Mouse (Mus musculus) gastrocnemius, adult 2 months (tissue): ENCODE measurements around the gene Kcnip1. TPM values are rescaled to one million over a fixed set of nuclear protein-coding genes. Genes with fewer than 3 reads are reported as not detected.

ENCODE experiments used
- DNase-seq: peaks from one replicate; pipeline ENCODE4 v3.0.0; 2022
- H3K27ac ChIP-seq: fragments of 200-600 bp; 2 replicates; pipeline ENCODE4 v1.8.1; 2022; ENCODE audit warnings: mild to moderate bottlenecking
- H3K4me3 ChIP-seq: fragments of 200-600 bp; 2 replicates; pipeline ENCODE4 v1.8.1; 2022; ENCODE audit warnings: mild to moderate bottlenecking, moderate library complexity
- CTCF ChIP-seq: fragments of 200-600 bp; IDR thresholded peaks from 2 replicates; pipeline ENCODE4 v1.8.1; 2022; ENCODE audit warnings: antibody characterized with exemption, mild to moderate bottlenecking, moderate library complexity
- intact Hi-C: fragments of 180-260 bp; cut with DNase I; formaldehyde crosslinking; loops from one replicate; pipeline ENCODE4 v1.15.1; 2025
- total RNA-seq, 2 experiments: library from RNA; stranded (reverse); gene quantifications; 2 replicates each; pipeline ENCODE4 v1.2.3; 2021

The Kcnip1 gene
- total RNA-seq, 2 experiments from 2014 or later: not detected

DNA sequence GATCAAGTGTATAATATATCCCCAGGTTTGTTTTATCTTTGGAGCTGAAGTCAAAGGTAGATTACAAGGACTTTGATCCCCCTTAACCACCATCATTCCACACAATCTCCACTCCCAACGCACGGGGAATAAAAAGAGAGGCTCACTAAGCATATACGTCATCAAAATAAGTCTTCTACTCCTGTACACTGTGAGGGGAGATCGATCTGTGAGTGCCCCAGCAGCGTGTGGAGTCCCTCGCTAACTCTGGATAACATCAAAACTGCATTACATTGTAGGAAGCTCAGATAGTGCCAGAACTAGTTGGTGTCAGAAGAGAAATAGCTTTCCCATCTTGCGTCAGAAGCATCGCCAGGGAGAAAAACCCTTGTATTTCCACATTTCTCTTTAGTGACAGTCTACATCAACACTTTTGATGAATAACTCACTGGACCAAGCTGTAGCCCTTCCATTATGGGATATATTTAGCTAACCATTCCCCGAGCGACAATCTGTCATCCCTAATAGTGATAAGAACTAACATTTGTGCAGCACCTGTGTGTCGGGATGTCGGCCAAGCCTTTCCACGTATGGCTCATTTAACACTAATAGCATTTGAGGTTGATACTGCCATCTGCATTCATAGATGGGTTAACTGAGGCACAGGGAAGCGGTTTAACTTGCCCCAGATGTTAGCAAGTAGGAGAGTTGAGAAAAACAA is 18.5 kb downstream of the Kcnip1 start:
- H3K4me3 ChIP-seq: no peak overlapping the region
- TF ChIP-seq CTCF: no peak

DNA sequence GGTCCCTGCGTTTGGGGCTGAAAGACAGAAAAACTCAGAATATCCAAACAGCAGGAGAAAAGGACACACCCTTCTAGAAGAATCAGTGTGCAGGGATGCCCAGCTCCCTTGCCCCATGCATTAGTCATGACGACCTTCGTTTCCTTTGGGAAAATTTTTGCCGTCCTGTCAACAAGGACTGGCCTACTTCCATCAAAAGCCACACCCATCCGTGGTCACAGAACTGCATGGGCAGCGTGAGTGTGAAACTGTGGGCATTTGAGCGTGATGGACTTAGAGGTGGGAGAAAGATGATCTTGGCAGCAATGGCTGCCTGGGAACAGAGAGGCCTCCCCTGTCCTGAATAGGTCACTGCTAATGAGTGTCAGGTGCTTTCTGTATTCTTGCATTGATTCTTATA is 20.8 kb downstream of the Kcnip1 start:
- DNase-seq: no peak
- no peak overlapping the region for H3K4me3 ChIP-seq
- TF ChIP-seq CTCF: no peak
- no peak overlapping the region for H3K27ac ChIP-seq
- intact Hi-C loops: no loop called here

More for the DNA sequence above, 18.5 kb downstream of the Kcnip1 start:
- no peak for DNase-seq
- intact Hi-C loops: no loop called here
- no peak overlapping the region for H3K27ac ChIP-seq

DNA sequence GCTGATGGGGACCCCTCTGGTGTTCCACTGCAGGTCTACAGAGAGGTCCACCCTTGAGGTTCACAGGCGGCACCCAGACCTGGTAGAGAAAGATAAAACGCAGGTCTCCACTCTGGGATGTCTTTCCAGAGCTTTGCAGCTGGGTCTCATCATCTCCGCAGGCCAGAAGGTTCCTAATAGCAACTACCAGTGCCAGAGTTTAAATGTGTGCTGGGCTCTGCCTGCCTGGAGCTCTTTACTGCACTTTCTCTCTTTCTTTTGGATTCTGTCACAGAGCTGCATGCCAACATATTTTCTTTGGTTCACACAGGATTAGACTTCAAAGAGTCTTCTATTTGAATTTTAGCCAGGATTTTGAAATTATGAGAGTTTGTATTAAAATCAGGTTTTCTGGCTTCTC is 23.8 kb downstream of the Kcnip1 start:
- no peak for DNase-seq
- Histone ChIP-seq H3K27ac (no peak overlapping the region), H3K4me3 (no peak overlapping the region)
- TF ChIP-seq CTCF: no peak
- intact Hi-C loops: no loop called here

DNA sequence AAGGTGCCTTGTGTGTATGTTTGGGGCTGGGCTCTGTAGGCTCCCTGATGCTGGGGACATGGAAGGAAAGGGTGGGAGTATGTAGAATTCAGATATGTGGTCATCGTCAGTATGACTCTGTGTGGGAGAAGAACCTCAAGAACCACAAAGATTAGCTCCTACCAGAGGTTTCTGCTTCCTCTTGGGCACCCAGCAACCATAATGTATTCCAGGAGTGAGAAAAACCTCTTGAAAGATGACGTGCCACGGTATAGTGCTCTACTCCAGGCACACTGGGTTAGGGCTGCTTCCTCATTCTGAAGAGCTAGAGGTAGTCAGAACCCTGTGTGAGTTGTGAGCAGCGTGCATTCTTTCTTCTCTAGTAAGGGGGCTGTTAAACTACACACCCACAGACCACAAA is 25.2 kb downstream of the Kcnip1 start:
- intact Hi-C loops: no loop called here

DNA sequence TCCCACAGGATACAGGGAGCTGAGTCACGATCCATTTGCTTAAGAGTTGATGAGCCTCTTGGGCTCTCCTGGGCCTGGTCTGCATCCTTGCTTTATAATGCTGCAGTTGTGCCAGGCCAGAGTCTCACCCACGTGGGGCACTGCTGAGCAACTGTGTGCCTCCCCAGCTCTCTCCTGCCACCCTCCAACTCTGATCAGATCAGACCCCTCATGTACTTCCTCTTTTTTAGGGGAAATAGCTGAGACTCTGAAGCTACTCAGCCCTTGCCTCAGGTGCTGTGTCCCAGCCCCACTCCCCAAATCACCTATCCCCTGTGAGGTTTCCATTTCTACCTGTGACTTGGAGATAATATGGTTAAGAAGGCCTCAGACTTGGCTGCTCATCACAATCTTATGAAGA is 27.6 kb downstream of the Kcnip1 start:
- TF ChIP-seq CTCF: no peak
- Histone ChIP-seq H3K27ac (no peak overlapping the region), H3K4me3 (no peak overlapping the region)
- intact Hi-C loops: no loop called here
- no peak for DNase-seq

More for the DNA sequence above, 25.2 kb downstream of the Kcnip1 start:
- TF ChIP-seq CTCF: no peak
- H3K4me3 ChIP-seq: no peak overlapping the region
- DNase-seq: no peak
- H3K27ac ChIP-seq: no peak overlapping the region

DNA sequence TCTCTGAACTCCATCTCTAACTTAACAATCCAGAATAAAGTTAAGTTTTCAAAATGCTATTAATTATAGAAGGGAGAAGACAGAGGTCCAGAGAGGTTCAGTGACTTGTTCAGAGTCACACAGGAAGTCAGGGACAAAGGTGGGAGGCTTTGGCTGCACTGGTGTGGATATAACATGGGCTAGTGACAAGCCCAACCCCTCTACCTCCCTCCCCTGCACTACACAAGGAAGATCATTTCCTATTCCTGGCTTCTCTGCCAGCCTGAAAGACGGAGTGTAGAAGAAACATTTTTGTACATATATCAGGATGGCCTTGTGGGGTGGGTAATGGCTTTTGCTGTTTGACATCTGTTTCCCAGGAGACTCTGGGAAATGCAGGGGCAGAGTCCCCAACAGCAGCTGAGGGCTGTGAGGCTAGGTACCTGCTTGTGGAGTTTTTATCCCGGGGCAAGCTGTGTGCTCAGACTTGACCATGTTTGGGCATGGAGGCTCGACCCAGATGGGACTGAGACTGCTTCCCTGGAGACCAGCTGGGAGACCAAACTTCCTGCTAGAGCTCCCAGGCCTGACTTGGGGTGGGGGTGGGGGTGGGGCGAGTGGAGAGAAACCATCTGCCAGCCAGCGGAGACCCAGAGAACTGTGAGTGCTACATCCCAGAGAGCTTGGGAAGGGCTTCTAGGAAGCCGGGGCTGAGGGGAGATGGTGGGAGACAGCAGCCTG is 30.1 kb downstream of the Kcnip1 start, which contains the start of gene Kcnmb1:
Kcnmb1 (plus strand) TSS at position 326 of the 720 bp plus-strand sequence.
- no peak for DNase-seq
- no peak within 1 kb of the TSS for H3K4me3 ChIP-seq

DNA sequence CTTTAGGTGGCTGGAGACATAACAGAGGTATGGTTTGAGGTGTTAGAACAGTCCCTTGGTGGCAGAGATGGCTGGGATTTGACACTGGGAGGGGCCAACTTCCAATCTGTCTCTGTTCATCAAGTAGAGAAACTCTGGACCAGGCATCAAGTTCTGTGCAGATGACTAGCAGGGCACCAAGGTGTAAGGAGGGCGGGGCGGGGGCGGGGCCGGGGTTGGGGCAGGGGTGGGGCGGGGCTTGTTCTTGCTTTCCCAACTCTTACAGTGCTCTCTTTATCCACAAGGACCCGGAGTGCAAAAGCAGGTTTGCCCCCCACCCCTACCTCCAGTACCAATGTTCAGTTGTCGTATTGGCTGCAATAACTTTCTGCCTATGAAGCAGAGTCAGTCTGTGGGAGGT is 30.8 kb downstream of the Kcnip1 start:
- DNase-seq: no peak
- no peak for TF ChIP-seq CTCF
- no peak overlapping the region for H3K27ac ChIP-seq
- H3K4me3 ChIP-seq: no peak overlapping the region
- intact Hi-C loops: no loop called here

More for the DNA sequence above, 30.1 kb downstream of the Kcnip1 start, which contains the start of gene Kcnmb1:
- intact Hi-C loops: no loop called here
- no peak for TF ChIP-seq CTCF
- peak within 1 kb of the TSS; percentile 31; the same call in 1 of the 2 replicates for H3K27ac ChIP-seq

DNA sequence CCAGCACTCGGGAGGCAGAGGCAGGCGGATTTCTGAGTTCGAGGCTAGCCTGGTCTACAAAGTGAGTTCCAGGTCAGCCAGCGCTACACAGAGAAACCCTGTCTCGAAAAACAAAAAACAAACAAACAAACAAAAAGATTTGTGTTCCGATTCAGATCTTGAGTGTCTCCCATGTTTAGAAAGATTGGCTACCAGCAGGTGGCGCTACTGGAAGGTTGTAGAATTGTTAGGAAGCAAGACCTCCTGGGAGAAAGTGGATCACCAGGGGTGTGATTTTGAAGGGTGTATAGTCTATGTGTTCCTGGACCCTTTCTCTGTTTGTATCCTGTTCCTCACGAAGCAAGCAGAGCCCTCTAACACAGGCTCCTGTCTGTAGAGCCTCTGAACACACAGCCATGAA is 34.2 kb downstream of the Kcnip1 start:
- TF ChIP-seq CTCF: peak; percentile 66
- DNase-seq: peak; percentile 53

DNA sequence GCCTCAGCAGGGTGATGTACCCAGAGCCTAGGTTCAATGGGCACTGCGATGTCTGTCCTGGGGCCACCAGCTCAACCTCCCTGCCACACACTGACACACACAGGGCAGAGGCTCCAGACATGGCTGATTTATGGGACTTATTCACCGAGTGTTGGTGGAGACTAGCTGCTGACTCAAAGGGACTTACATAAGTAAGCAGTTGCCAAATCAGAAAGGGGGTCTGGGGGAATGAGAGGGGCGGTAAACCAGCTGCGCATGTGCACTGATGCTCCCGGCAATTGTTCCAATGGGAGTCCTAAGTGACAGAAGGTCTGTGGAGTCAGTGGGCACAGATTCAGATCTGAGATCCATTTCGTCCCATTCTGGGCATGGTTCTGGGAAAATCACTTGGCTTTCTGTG is 35.4 kb downstream of the Kcnip1 start:
- DNase-seq: no peak
- TF ChIP-seq CTCF: no peak
- intact Hi-C loops: no loop called here
- Histone ChIP-seq H3K4me3 (no peak overlapping the region), H3K27ac (no peak overlapping the region)

More for the DNA sequence above, 34.2 kb downstream of the Kcnip1 start:
- no peak overlapping the region for H3K27ac ChIP-seq
- intact Hi-C loops: no loop called here
- H3K4me3 ChIP-seq: no peak overlapping the region

DNA sequence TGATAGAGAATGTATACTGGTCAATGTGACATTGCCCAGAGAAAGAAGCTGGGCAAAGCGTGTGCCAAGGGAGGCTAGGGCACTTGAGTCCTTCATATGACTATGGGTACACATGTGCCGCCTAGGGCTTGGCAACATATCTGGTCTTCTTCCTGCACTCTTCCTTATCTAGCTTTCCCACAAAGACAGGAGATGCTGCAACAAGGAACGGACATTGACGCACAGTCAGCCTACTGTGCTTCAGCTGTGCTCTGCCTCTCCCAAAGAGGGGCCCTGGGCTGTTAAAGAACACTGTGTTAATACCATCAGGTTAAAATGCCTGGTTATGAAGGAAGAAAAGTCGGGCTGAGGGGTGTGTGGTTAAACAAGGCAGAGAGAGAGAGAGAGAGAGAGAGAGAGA is 36.3 kb downstream of the Kcnip1 start:
- intact Hi-C loops: no loop called here

DNA sequence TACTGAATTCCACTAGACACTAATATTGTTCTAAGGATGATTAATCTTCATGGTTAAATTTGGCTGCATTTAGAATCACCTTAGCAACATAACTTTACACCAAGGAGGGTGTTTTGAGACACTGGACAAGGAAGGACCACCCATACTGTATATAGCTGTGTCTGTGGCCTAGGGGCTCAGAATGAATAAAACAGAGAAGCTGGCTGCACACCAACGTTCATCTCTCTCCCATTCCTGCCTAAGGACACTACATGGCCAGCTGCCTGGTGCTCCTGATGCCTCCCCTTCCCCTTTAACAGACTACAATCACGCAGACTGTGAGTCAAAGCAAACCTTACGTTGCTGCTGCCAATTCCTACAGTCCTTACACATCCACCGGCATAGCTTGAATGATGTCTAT is 37.0 kb downstream of the Kcnip1 start:
- no peak for DNase-seq
- H3K27ac ChIP-seq: no peak overlapping the region
- H3K4me3 ChIP-seq: no peak overlapping the region
- TF ChIP-seq CTCF: no peak
- intact Hi-C loops: no loop called here

More for the DNA sequence above, 36.3 kb downstream of the Kcnip1 start:
- no peak overlapping the region for H3K4me3 ChIP-seq
- no peak for DNase-seq
- no peak for TF ChIP-seq CTCF
- no peak overlapping the region for H3K27ac ChIP-seq

DNA sequence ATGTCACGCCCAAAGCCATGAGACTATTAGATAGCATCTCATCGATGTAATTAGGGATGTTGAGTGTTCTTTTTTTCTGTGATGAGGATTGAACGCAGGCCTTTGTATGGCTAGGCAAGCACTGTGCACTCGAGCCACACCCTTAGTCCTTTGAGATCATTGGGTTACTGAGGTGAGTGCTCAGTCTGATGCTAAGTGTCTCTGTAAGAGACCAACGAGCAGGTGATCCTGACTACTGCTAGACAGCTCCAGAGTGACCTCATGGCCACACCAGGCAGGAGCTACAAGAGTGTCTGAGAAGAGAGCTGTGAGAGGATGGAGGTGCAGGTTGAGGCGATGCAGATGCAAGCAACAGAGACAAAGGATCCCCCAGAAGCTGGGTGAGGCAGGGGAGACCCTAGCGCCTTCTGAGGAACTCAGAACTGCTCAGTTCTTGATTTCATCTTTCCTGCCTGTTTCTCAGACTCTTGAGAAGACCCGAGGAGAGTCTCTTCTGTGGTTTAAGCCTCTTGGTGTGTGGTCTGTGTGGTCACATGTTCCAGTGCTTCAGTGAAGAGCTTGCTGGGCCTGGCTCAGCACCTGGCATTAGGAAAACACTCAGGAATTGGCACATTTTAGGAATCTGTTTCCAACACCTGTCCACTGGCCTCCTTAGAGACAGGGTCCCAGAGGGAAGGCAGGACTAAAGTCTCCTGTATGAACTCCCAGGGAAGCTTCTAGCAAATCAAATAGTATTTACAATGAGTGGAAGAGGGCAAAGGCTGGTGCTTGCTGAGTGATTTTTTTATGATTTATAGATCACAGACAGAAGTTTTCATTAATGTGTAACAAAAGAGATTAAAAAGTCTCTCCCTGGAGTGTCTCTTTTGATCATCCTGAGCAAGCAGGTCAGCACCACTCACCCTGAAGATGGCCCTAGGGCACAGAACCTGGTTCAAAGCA is 41.0 kb downstream of the Kcnip1 start:
- no peak for DNase-seq
- Histone ChIP-seq H3K27ac (no peak overlapping the region), H3K4me3 (no peak overlapping the region)
- intact Hi-C loops: no loop called here
- TF ChIP-seq CTCF: no peak

DNA sequence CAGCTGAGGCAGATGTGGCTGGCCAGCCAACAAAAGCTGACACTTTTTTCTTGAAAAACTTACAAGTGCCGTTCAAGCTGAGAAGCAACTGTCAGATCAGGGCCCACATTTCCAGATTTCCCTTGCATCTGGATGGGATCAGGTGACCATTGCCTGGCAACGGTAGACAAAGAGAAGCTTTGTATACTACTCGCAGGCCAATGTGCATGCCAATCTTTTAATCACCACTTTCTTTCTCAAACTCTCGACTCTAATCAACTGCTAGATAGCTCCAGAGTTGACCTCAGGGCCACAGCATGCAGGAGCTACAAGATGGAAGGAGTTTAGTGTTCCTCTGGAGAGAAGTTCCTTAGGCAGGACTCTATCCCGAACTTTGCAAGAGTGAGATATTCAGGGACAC is 41.8 kb downstream of the Kcnip1 start:
- TF ChIP-seq CTCF: no peak
- Histone ChIP-seq H3K27ac (no peak overlapping the region), H3K4me3 (no peak overlapping the region)
- intact Hi-C loops: no loop called here
- DNase-seq: no peak
